Mouse (Mus musculus) kidney, embryonic 14.5 days (tissue): Measurements from ENCODE around the gene Nrxn2. TPM values are rescaled to one million over a fixed set of nuclear protein-coding genes. Genes with fewer than 3 reads are reported as not detected.

Experiments
- ATAC-seq: fragments of 200-750 bp; cut with Nextera tagmentation; 2 replicates; pipeline ENCODE4 v1.8.0; 2017; ENCODE audit warnings: moderate number of reproducible peaks, mild to moderate bottlenecking, moderate TSS enrichment, moderate library complexity; ENCODE audit not compliant: low FRiP score, low TSS enrichment
- H3K27ac ChIP-seq: fragments of 300-500 bp; sonication (generic); 2 replicates; pipeline ENCODE4 v1.5.1; 2014; ENCODE audit warnings: low read depth, mild to moderate bottlenecking, low read length, moderate library complexity, mixed read lengths
- H3K27me3 ChIP-seq: fragments of 300-500 bp; sonication (generic); 2 replicates; pipeline ENCODE4 v1.6.1; 2014; ENCODE audit warnings: mild to moderate bottlenecking, low read length; ENCODE audit not compliant: control insufficient read depth, insufficient read depth
- H3K36me3 ChIP-seq: fragments of 300-500 bp; sonication (generic); 2 replicates; pipeline ENCODE4 v1.6.1; 2014; ENCODE audit warnings: low read length, mixed read lengths; ENCODE audit not compliant: control insufficient read depth, insufficient read depth
- H3K4me1 ChIP-seq: fragments of 300-500 bp; sonication (generic); 2 replicates; pipeline ENCODE4 v1.6.1; 2014; ENCODE audit warnings: low read length, mixed read lengths; ENCODE audit not compliant: control insufficient read depth, insufficient read depth
- H3K4me2 ChIP-seq: fragments of 300-500 bp; sonication (generic); replicated peaks from 2 replicates; pipeline ENCODE4 v1.6.1; 2014; ENCODE audit warnings: low read depth, mild to moderate bottlenecking, low read length
- H3K4me3 ChIP-seq: fragments of 300-500 bp; sonication (generic); 2 replicates; pipeline ENCODE4 v1.5.1; 2014; ENCODE audit warnings: mild to moderate bottlenecking, low read length
- H3K9ac ChIP-seq: fragments of 300-500 bp; sonication (generic); 2 replicates; pipeline ENCODE4 v1.6.1; 2014; ENCODE audit warnings: low read depth, mild to moderate bottlenecking, low read length, moderate library complexity
- H3K9me3 ChIP-seq: fragments of 300-500 bp; sonication (generic); 2 replicates; pipeline ENCODE4 v1.6.1; 2016; ENCODE audit warnings: low read length; ENCODE audit not compliant: control insufficient read depth
- WGBS: fragments of 180-500 bp; shearing (Covaris S2); extraction: QIAGEN DNeasy Blood & Tissue Kit; methylation state at CpG from one replicate; pipeline ENCODE4 v1.1.7; 2014; 5-methylcytosine and 5-hydroxymethylcytosine counted together
- polyA plus RNA-seq: library from polyadenylated mRNA; unstranded; fragments of >200 nt; fragmentation: Nextera tagmentation; extraction: Ambion mirVana; gene quantifications from 2 replicates; pipeline ENCODE4 v1.2.1, GENCODE M21; 2014

The Nrxn2 gene
- polyA plus RNA-seq, 1 experiment from 2014 or later = 5.4 TPM

- Histone ChIP-seq H3K27ac (no peak overlapping the region), H3K9ac (peak overlapping the region; percentile 12; the same call in 1 of the 2 replicates), H3K4me2 (no peak overlapping the region), H3K27me3 (no peaks in the 10 kb centered on the region; the same call in 1 of the 2 replicates), H3K9me3 (no peaks in the 10 kb centered on the region), H3K4me1 (no peaks in the 10 kb centered on the region), H3K4me3 (no peak overlapping the region), H3K36me3 (no peaks in the 10 kb centered on the region)
- no peak for ATAC-seq
- WGBS = 84% methylated on average over 6 of the region's 6 CpGs
Measured at GRCm38 (mm10) chr19:6482886-6483285, 64.4 kb downstream of the Nrxn2 start.

GRCm38 (mm10) chr19:6485059-6485630, 66.6 kb downstream of the Nrxn2 start:
- Histone ChIP-seq H3K9ac (no peak overlapping the region), H3K9me3 (no peaks in the 10 kb centered on the region), H3K27ac (no peak overlapping the region), H3K36me3 (no peaks in the 10 kb centered on the region), H3K4me3 (no peak overlapping the region), H3K4me2 (no peak overlapping the region), H3K4me1 (no peaks in the 10 kb centered on the region), H3K27me3 (no peaks in the 10 kb centered on the region; the same call in 1 of the 2 replicates)
- ATAC-seq = no peak
- 59% methylated on average over 13 of the region's 13 CpGs for WGBS

GRCm38 (mm10) chr19:6489030-6489429, 70.5 kb downstream of the Nrxn2 start:
- peak; percentile 63 for ATAC-seq
- 0% methylated on average over 4 of the region's 4 CpGs for WGBS
- Histone ChIP-seq H3K4me2 (no peak overlapping the region), H3K27ac (no peak overlapping the region), H3K9me3 (no peaks in the 10 kb centered on the region), H3K4me3 (no peak overlapping the region), H3K4me1 (no peaks in the 10 kb centered on the region), H3K27me3 (peaks cover 14% of the 10 kb centered on the region; the same call in 1 of the 2 replicates), H3K9ac (no peak overlapping the region), H3K36me3 (no peaks in the 10 kb centered on the region)

GRCm38 (mm10) chr19:6491538-6491937, 73.0 kb downstream of the Nrxn2 start:
- no peak for ATAC-seq
- Histone ChIP-seq H3K27ac (no peak overlapping the region), H3K36me3 (no peaks in the 10 kb centered on the region), H3K27me3 (peaks cover 35% of the 10 kb centered on the region), H3K4me3 (no peak overlapping the region), H3K9ac (no peak overlapping the region), H3K4me2 (no peak overlapping the region), H3K9me3 (no peaks in the 10 kb centered on the region), H3K4me1 (peaks cover under 1% of the 10 kb centered on the region; the same call in 1 of the 2 replicates)
- WGBS = 73% methylated on average over 8 of the region's 8 CpGs

- 25% methylated on average over 12 of the region's 12 CpGs for WGBS
- H3K27me3 ChIP-seq = peaks cover 35% of the 10 kb centered on the region
- no peak overlapping the region for H3K27ac ChIP-seq
- H3K4me3 ChIP-seq = no peak overlapping the region
- H3K36me3 ChIP-seq = no peaks in the 10 kb centered on the region
- no peak overlapping the region for H3K9ac ChIP-seq
- H3K4me2 ChIP-seq = no peak overlapping the region
- H3K4me1 ChIP-seq = peaks cover 5% of the 10 kb centered on the region; the same call in 1 of the 2 replicates
- no peaks in the 10 kb centered on the region for H3K9me3 ChIP-seq
- ATAC-seq = no peak
Measured at GRCm38 (mm10) chr19:6492124-6492523, 73.6 kb downstream of the Nrxn2 start.

GRCm38 (mm10) chr19:6493219-6493618, 74.7 kb downstream of the Nrxn2 start:
- Histone ChIP-seq H3K27ac (no peak overlapping the region), H3K9me3 (no peaks in the 10 kb centered on the region), H3K9ac (no peak overlapping the region), H3K4me3 (no peak overlapping the region), H3K27me3 (peaks cover 41% of the 10 kb centered on the region), H3K36me3 (no peaks in the 10 kb centered on the region), H3K4me1 (peaks cover 11% of the 10 kb centered on the region; the same call in 1 of the 2 replicates), H3K4me2 (no peak overlapping the region)
- WGBS = 81% methylated on average over 7 of the region's 7 CpGs
- no peak for ATAC-seq

GRCm38 (mm10) chr19:6494032-6494431, 75.5 kb downstream of the Nrxn2 start:
- 75% methylated on average over 6 of the region's 7 CpGs for WGBS
- no peak overlapping the region for H3K9ac ChIP-seq
- no peak overlapping the region for H3K4me3 ChIP-seq
- H3K4me1 ChIP-seq = peaks cover 13% of the 10 kb centered on the region; the same call in 1 of the 2 replicates
- peaks cover 50% of the 10 kb centered on the region for H3K27me3 ChIP-seq
- no peak overlapping the region for H3K4me2 ChIP-seq
- no peaks in the 10 kb centered on the region for H3K36me3 ChIP-seq
- H3K27ac ChIP-seq = no peak overlapping the region
- ATAC-seq = no peak
- H3K9me3 ChIP-seq = no peaks in the 10 kb centered on the region

GRCm38 (mm10) chr19:6494504-6495170, 76.1 kb downstream of the Nrxn2 start:
- H3K27ac ChIP-seq = no peak overlapping the region
- no peaks in the 10 kb centered on the region for H3K9me3 ChIP-seq
- no peak for ATAC-seq
- no peak overlapping the region for H3K4me3 ChIP-seq
- H3K27me3 ChIP-seq = peaks cover 56% of the 10 kb centered on the region
- peaks cover 13% of the 10 kb centered on the region; the same call in 1 of the 2 replicates for H3K4me1 ChIP-seq
- 68% methylated on average over 18 of the region's 18 CpGs for WGBS
- H3K36me3 ChIP-seq = no peaks in the 10 kb centered on the region
- no peak overlapping the region for H3K4me2 ChIP-seq
- H3K9ac ChIP-seq = no peak overlapping the region

GRCm38 (mm10) chr19:6495714-6496113, 77.2 kb downstream of the Nrxn2 start:
- H3K4me2 ChIP-seq = no peak overlapping the region
- H3K4me1 ChIP-seq = peaks cover 13% of the 10 kb centered on the region; the same call in 1 of the 2 replicates
- no peak overlapping the region for H3K9ac ChIP-seq
- H3K9me3 ChIP-seq = no peaks in the 10 kb centered on the region
- ATAC-seq = no peak
- H3K36me3 ChIP-seq = no peaks in the 10 kb centered on the region
- H3K27ac ChIP-seq = no peak overlapping the region
- peaks cover 62% of the 10 kb centered on the region for H3K27me3 ChIP-seq
- H3K4me3 ChIP-seq = no peak overlapping the region
- WGBS = 33% methylated on average over 8 of the region's 8 CpGs
